Mouse (Mus musculus): ENCODE measurements around the gene Hist1h4i. TPM values are rescaled to one million over a fixed set of nuclear protein-coding genes. Genes with fewer than 3 reads are reported as not detected.
A peak's percentile ranks its signal among the peaks of the same experiment; 100 is the strongest.

Gene Hist1h4i
- polyA plus RNA-seq, 1 experiment, result 20.0 TPM

DNA sequence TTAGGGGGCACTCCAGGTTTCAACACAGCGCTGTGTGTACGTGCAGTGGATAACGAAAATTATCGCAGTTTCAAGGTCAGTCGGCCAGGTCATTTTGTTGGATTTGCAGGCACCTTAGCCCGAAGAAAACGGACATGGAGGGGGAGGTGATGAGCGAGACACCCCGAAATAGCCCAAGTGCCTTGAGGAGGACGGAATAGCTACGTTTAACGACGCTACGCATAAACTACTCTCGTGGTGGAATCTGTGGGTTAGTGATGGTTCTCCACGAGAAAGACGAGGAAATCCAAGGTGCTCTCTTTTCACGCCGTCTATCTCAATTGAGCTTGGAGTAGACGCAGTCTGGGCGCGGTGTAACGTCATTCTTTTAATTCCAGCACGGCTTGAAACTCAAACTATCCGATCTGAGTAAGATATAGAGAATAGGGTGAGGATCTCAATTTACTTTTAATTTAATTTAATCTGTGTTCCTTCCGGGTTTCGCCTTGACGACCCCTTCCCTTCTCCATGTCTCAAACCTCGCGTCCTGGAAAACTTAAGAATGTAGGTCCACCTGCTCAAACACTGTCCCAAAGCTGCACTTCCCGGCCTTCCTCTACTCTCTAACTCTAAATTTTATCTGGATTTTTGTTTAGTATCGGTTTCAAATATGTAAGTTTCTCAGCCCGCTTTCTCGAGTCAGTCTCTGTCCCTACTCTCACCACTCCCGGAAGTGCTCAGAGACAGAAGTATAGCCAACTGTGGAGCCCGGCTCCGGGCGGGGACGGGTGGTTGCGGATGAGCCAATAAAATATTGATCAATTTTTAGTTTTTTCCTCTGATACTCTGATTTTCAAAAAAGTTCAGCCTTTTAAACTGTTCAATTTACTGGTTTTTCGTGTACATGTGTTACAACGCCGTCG is 21.0 kb downstream of the Hist1h4i start:
- no peak for DNase-seq (ENCODE audit: low read depth)
- TF ChIP-seq CTCF (IDR thresholded peaks at IDR 0.05; ENCODE audit: borderline replicate concordance, extremely low read depth, insufficient read depth, insufficient read length), result no peak
- TF ChIP-seq POLR2A (IDR thresholded peaks at IDR 0.05; ENCODE audit: borderline replicate concordance, extremely low read depth, insufficient read depth, insufficient read length, poor library complexity, severe bottlenecking), result no peak

DNA sequence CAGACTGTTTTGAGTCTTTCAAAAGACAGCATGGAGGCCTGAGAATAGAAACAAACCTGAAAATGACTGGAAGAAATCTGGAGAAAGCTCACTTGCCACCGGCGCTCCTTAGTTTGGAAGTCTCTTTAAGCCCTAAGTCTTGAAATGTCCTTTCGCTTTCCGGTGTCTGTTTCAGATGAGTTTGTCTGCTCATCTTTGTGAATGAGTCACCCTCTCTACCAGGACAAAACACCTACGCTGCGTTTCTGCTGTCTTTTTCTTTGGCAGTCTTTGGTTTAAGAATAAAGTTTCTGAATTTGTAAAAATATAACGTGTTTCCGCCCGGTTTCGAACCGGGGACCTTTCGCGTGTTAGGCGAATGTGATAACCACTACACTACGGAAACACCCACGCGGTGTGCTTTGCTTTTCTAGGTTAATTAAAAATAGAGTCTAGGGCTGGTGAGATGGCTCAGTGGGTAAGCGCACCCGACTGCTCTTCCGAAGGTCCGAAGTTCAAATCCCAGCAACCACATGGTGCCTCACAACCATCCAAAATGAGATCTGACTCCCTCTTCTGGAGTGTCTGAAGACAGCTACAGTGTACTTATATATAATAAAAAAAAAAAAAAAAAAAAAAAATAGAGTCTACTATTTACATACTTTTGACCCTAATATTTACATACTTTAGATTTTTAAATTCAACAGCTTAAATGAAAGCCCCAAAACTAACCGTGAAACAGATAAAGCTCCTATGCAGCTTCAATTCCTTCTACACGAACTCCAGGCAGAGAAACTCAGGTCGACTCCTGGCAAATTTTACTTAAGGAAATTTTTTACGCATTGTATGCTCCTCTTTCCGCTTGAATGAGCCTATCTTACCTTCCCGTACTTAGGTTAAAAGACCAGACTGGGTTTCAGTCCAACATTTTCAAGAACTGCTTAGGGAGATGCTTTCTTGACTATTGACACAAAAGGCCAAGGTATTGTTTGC is 25.4 kb downstream of the Hist1h4i start:
- TF ChIP-seq POLR2A (IDR thresholded peaks at IDR 0.05; ENCODE audit: borderline replicate concordance, extremely low read depth, insufficient read depth, insufficient read length, poor library complexity, severe bottlenecking), result no peak
- peak; percentile 77 for DNase-seq (ENCODE audit: low read depth)

DNA sequence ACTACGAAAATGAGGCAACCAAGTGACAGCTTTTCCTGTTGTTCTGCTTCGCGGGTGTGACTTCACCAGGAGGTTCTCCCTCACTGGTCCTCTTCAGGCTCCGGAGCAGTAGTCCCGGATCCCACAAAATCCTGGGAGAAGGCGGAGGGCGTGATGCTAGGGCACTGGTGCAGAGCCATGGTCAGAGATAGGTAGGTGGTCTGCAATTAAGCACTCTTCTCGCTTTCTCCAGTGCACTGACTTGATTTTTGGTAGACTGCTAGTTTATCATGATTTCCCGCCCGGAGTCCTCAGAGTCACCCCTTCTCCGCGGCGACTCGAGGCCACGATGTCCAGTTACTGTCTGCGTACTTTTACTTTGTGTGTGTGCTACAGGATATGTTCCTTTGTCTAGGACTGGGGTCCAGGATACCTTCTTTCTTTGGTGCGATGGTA is 26.7 kb downstream of the Hist1h4i start:
- peak; percentile 47 for DNase-seq (ENCODE audit: low read depth)
- TF ChIP-seq CTCF (IDR thresholded peaks at IDR 0.05; ENCODE audit: borderline replicate concordance, extremely low read depth, insufficient read depth, insufficient read length), result no peak
- no peak for TF ChIP-seq POLR2A (IDR thresholded peaks at IDR 0.05; ENCODE audit: borderline replicate concordance, extremely low read depth, insufficient read depth, insufficient read length, poor library complexity, severe bottlenecking)

DNA sequence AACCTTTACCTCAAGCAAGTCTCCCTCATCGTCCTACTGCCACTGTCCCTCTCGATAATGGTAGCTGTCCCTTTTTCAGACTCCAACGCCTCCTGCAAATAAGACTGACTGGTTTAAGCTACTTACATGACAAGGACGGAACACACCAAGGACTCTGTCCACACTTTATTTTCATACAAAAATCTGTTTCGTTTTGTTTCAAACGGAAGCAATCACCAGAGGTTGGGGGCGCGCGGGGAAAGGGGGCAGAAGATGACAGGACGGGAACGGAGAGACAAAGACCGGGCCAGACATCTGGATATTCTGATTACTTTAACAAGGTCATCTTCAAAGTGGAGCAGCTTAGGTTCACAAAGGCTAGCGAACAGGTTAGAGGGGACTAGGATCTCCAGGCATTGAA is 27.4 kb downstream of the Hist1h4i start:
- DNase-seq (ENCODE audit: low read depth), result peak; percentile 51
- no peak for TF ChIP-seq CTCF (IDR thresholded peaks at IDR 0.05; ENCODE audit: borderline replicate concordance, extremely low read depth, insufficient read depth, insufficient read length)
- no peak for TF ChIP-seq POLR2A (IDR thresholded peaks at IDR 0.05; ENCODE audit: borderline replicate concordance, extremely low read depth, insufficient read depth, insufficient read length, poor library complexity, severe bottlenecking)

DNA sequence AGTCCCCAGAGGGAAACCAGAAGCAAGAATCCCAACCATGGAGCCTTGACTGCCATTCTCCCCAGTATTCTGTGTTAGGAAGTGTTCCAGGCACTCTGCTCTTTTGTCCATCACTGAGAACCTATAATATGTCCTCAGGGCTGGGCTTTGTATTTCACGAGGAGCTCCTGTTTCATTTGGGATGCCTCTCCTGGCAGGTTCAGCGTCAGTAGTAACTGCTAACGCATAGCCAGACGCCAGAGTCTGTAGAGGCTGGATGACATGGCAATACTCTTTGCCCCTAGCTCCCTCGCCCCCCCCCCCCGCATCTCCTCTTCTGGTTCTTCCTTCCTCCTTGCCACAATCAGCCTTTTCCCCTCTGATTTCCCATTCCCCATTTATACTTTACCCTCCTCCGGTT is 31.5 kb downstream of the Hist1h4i start, which contains the start of gene Prss16:
Gene Prss16, minus strand, starts transcription at position 101 of the 400 bp plus-strand sequence.
- TF ChIP-seq CTCF (IDR thresholded peaks at IDR 0.05; ENCODE audit: borderline replicate concordance, extremely low read depth, insufficient read depth, insufficient read length) (no peak), POLR2A (IDR thresholded peaks at IDR 0.05; ENCODE audit: borderline replicate concordance, extremely low read depth, insufficient read depth, insufficient read length, poor library complexity, severe bottlenecking) (no peak)

DNA sequence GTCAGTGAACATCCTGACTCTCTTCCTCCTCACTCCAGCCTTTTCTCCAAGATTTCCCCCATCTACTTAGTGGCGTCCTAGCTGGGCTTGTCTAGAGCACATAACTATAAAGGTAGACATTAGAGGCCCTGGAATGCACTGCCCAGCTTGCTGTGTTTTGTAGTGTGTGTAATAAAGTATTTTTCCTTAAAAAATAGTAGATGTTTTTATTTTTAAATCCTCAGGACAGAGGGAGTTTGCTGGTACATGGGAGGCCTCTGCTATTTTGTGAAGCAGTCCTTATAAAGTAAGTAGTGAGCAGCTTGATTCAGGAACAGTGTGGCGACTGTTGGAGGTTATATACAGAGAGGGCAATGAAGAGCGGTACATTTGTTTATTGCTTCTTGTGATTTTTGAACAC is 32.5 kb downstream of the Hist1h4i start:
- TF ChIP-seq CTCF (IDR thresholded peaks at IDR 0.05; ENCODE audit: borderline replicate concordance, extremely low read depth, insufficient read depth, insufficient read length), result no peak
- no peak for TF ChIP-seq POLR2A (IDR thresholded peaks at IDR 0.05; ENCODE audit: borderline replicate concordance, extremely low read depth, insufficient read depth, insufficient read length, poor library complexity, severe bottlenecking)
- no peak for DNase-seq (ENCODE audit: low read depth)

More for the DNA sequence above, 31.5 kb downstream of the Hist1h4i start, which contains the start of gene Prss16:
- no peak for DNase-seq (ENCODE audit: low read depth)

DNA sequence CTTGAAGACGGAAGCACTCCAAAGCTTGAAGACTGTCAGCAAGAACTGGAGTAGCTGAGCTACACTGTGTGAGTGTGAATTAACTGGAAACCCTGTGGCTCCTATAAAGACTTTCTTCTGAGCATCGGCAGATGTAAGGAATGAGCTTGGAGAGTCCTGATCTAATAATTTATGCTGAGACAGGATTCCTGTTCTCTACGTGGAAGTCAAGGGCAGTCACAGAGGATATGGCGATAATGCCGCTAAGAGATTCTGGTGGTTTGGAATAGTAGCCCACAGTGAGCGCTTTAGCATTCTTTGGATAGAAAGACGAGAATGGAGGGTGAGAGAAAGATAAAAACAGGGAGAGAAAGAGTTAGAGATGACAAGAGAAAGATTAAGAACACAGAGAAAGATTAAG is 33.3 kb downstream of the Hist1h4i start:
- no peak for DNase-seq (ENCODE audit: low read depth)
- no peak for TF ChIP-seq CTCF (IDR thresholded peaks at IDR 0.05; ENCODE audit: borderline replicate concordance, extremely low read depth, insufficient read depth, insufficient read length)
- TF ChIP-seq POLR2A (IDR thresholded peaks at IDR 0.05; ENCODE audit: borderline replicate concordance, extremely low read depth, insufficient read depth, insufficient read length, poor library complexity, severe bottlenecking), result no peak

DNA sequence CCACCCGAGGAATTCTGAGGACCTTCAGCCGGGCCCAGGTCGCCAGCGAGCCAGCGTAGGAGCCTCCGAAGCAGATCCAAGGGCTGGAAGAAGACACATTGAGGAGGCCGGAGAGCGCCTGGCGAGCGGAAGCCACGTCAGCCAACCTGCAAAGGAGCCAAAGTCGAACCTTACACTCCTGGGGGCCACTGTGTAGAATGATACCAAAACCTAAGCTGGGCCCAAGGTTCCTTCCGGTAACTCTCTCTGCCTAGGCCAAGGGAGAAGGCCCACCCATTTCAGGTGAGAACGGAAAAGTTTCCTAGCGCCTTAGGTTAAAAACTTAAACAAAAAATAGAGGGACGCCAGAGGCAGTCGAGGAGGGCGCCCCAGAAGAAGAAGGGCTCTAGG is 34.0 kb downstream of the Hist1h4i start:
- DNase-seq (ENCODE audit: low read depth), result no peak
- TF ChIP-seq CTCF (IDR thresholded peaks at IDR 0.05; ENCODE audit: borderline replicate concordance, extremely low read depth, insufficient read depth, insufficient read length) (no peak), POLR2A (IDR thresholded peaks at IDR 0.05; ENCODE audit: borderline replicate concordance, extremely low read depth, insufficient read depth, insufficient read length, poor library complexity, severe bottlenecking) (no peak)

DNA sequence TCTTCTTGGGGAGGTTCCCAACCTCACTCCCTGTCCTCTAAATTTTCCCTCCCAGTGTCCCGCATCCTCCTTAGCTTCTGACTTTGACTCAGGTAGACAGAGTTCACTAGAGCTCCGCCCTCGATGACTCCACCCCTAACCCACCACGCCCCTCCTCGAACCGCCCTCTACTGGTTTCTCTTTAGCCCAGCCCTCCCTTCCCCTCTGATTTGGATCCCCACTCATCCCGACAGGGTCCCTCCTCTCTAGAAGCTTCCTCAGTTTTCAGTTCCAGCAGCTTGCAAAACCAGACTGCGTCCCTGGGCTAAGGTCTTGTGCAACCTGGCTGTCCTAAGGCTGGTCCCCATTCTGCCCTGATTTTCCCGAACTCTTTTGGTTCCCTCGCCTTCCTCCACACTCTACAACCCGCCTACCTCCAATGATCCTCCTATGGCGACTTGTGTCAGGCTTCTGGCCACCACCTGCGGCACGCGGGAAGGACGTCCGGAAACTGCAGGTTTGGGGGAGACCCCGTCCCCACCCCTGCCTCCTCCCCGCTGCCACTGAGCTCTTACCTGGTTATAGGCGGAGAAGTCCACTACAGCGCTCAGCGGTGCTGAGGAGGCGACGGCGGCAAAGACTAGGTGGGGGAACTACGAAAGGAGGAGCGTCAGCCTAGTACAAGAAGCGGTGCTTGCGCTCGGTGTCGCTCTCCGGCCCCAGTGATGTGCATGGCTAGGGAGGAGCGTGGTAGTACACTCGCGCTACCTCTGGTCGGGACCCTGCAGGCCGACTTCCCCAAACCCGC is 34.6 kb downstream of the Hist1h4i start:
- TF ChIP-seq POLR2A (IDR thresholded peaks at IDR 0.05; ENCODE audit: borderline replicate concordance, extremely low read depth, insufficient read depth, insufficient read length, poor library complexity, severe bottlenecking), result no peak
- TF ChIP-seq CTCF (IDR thresholded peaks at IDR 0.05; ENCODE audit: borderline replicate concordance, extremely low read depth, insufficient read depth, insufficient read length), result no peak
- peak; percentile 58 for DNase-seq (ENCODE audit: low read depth)

DNA sequence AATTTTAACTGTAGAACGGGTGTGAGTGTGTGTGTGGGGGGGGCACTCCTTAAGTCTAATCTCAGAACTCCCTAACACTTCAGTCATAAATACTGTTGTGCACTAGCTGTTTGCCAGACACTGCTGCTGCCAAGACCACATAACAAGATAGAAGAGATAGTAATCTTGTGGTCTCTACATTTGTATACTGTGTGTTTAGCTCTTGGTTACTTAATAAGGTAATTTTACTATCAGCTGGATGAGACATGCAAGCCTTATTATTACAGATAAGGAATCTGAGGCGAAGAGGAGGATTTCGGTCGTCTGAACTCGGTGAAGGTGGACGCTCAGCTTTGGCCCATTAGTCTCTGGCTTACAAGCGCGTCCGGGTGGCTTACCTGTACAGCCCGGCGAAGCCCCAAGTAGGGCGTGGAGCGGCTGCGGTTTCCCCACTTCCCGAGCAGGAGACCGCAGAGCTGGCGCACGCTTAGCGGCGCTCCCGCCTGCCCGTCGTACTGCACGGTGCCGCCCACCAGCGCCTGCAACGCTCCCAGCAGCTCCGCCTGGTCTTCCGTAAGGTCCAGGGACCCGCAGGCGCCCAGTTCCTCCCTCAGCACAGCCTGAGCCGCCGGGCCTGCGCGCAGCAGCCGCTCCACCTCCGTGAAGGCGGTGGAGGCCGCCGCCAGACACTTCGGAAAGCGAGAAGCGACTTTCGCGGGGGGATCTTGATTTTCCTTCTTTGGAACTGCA is 35.4 kb downstream of the Hist1h4i start:
- no peak for TF ChIP-seq CTCF (IDR thresholded peaks at IDR 0.05; ENCODE audit: borderline replicate concordance, extremely low read depth, insufficient read depth, insufficient read length)
- TF ChIP-seq POLR2A (IDR thresholded peaks at IDR 0.05; ENCODE audit: borderline replicate concordance, extremely low read depth, insufficient read depth, insufficient read length, poor library complexity, severe bottlenecking), result no peak
- DNase-seq (ENCODE audit: low read depth), result peak; percentile 78

Data from brain, embryonic 14.5 days (tissue).